Mouse (Mus musculus) thymus, adult 2 months (tissue): ENCODE measurements at regions not wholly inside any gene's neighbourhood (a gene's known extent, or its start where the extent isn't known, plus 50 kb on each side); places are given as distances from the start of the nearest gene placed in this dataset.

ENCODE experiments used
- CTCF ChIP-seq: fragments of 200-500 bp; IDR thresholded peaks from 2 replicates; pipeline ENCODE4 v1.5.1; 2012; ENCODE audit warnings: mild to moderate bottlenecking, control low read depth, low read length, moderate library complexity, borderline replicate concordance; ENCODE audit not compliant: control insufficient read depth, poor library complexity, insufficient read depth; ENCODE audit errors: extremely low read depth
- POLR2A ChIP-seq: fragments of 200-500 bp; IDR thresholded peaks from 2 replicates; pipeline ENCODE4 v1.6.1; 2012; ENCODE audit warnings: mild to moderate bottlenecking, low read length, control low read depth, moderate library complexity; ENCODE audit not compliant: control insufficient read depth, poor library complexity, insufficient read depth; ENCODE audit errors: extremely low read depth

DNA sequence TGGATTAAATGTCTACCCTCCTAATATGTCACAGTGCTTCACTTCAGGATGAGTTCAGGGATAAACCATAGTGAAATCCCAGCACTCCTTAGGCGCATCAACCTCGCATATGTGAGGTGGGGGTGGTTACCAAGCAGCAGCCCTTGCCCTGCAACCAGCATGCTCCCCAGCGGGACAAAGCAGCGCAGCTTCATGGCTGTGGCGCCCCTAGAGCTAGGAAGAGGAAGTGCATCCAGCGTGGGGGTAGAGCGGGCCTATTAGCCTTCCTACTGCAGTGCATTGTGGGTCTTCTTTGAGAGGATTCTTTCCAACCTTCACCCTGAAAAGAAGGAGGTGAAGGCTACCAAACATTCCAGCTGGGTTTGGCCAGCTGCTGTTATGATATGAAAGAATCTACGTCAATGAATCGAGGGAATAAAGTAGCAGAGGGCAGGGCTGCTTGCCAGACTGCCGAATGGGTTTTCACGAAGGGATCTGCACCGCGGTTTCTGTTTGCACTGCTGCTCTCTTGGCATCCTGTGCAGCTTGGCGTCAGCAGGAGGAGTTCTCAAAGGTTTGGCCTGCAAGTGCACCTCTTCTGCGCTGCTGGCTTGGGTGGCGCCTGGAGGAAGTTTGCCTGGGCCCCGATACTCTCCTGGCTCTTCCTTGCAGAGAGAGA lies 77.4 kb upstream of the Max start:
- TF ChIP-seq CTCF (peak; percentile 82; the same call in 1 of the 2 replicates), POLR2A (no peak)
